Mouse (Mus musculus) CD4-positive, CD25-positive, alpha-beta regulatory T cell, adult 2 months (primary cell): ENCODE data around the gene Rpsa.

Source experiments
- DNase-seq: peaks from one replicate; pipeline ENCODE4 v3.0.0-alpha.2; 2012; ENCODE audit warnings: low read depth, low spot score

The Rpsa gene

DNA sequence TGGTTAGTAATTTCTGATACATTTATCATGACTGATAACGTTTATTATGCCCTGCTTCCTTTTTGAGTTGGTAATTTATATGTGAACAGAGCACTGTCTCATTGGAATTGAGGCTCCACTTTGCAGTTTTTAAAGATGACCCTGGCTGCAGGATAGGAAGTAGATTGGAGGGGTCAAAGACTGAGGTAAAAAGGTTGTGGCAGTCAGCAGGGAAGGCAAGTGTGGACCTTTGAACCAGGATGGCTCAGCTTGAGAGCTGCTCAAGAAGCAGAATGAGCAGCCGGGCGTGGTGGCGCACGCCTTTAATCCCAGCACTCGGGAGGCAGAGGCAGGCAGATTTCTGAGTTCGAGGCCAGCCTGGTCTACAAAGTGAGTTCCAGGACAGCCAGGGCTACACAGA, 14.0 kb upstream of the Rpsa start:
- no peak for DNase-seq

DNA sequence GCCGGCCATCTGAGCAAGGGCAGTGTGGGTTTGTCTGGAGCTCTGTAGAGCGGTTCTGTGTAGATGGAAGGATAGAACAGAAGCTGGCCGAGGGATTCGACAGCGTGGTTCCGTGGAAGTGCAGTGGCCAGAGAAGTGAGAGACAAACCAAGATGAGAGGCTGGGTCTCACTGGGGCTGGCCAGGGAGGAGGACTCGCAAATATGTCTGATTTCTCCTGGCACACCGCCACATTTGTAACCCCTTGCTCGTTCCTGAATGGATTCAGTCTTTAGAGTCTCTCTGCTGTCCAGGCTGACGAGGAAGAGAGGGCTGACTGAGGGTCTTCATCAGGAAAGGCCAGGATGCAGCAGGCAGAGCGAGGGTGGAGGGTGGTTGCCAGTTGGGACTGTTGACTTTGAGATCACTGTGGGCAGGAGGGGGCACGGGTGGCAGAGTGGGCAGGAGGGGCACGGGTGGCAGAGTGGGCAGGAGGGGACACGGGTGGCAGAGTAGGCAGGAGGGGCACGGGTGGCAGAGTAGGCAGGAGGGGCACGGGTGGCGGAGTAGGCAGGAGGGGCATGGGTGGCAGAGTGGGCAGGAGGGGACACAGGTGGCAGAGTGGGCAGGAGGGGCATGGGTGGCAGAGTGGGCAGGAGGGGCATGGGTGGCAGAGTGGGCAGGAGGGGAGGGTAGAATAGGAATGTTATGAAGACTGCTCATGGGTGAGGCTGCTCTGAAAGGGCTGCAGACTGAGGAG, 13.3 kb upstream of the Rpsa start:
- DNase-seq: no peak

DNA sequence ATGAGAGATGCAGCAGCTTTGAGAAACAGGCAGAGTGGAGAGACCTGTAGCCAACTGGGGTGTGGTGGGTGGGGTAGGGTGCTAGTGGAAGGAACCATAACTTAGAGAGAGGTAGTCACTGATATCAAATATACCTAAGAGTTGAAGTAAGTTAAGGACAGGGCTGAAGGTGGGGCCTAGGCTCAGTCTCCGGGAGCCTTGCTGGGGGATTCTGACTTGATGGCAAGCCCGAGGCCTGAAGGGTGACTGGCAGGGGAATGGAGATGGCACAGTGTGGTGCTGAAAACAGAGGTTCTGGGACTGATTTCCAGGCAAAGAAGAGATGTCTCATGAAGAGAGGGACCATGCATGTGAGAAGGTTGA, 12.7 kb upstream of the Rpsa start:
- DNase-seq: no peak

DNA sequence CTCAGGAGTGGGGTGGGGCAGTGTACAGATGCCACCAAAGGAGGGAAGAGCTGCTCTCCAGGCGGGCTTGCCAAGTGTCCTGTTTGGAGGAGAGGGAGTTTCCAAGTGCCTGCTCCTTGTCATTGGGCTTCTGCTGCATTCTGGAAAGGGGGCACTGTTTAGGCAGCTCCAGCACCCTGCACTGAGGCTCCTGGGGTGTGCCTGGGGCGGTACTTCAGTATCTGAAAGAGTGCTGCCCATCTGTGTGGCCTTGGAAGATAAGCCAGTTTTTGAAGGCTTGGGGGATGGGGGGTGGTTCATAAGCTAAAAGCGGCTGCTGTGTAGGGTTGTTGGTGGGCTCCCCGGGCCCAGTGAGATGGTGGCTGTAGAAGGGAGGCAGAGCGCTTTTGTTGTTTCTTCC, 11.9 kb upstream of the Rpsa start:
- no peak for DNase-seq

DNA sequence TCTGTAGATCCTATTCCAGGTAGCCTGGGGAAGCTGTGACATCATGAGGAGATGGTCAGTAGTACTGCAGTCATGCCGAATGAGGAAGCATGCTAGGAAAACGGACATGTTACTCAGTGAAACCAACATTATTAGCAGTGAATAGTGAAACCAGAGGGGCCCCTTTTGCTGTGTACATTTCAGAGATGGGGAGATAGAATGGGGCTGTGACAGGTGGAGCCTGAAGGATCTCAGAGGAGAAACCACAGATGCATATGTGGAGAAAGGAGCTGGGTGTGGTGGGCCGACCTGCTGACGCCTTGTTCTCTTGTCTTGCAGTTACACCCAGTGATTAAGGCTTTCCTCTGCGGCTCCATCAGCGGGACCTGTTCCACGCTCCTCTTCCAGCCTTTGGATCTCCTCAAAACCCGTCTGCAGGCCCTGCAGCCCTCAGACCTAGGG, 11.3 kb upstream of the Rpsa start:
- no peak for DNase-seq

DNA sequence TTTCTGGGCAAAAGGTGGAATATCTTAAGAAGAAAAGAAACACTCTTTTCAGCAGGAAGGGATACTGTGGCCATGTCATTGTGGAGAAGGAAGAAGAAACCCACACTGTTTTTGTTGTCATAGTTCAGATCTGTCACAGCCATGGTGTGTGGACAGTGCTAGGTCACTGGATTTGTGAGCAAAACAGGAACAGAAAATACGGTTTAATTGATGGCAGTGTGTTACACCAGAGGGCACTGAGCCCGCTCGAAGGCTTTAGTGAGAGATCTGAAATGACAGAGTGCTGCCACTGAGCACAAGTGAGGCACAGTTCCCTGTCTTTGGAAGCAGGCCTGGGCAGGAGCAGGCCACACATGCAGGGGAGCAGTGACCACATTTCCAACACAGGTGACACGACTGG, 9.3 kb upstream of the Rpsa start:
- DNase-seq: no peak

DNA sequence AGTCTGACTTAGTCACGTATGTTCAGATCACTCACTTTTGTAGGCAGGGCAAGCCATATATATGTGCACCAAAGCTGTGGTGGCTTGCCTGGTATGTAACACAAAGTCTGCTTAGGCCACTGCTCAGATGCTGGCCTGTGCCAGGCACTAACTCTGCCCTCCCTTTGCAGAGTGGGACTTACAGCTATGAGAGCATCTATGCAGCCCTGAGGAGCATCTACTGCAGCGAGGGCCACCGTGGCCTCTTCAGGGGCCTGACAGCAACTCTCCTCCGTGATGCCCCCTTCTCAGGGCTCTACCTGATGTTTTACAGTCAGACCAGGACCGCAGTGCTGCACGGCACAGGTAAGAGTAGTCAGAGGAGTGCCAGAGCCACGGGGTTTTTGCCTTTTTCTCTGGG, 7.0 kb upstream of the Rpsa start:
- no peak for DNase-seq

DNA sequence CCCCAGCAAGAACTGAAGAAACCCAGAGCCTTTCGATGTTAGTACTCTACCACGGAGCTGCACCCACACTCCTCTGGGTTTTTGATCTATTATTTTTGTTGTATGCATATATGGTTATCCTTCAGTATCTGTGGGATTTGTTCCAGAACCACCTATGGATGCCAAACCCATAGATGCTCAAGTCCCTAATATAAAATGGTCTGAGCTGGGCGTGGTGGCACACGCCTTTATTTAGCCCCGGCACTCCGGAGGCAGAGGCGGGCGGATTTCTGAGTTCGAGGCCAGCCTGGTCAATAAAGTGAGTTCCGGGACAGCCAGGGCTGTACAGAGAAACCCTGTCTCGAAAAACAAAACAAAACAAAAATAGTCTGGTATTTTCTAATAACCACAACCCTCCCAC, 621 bp upstream of the Rpsa start:
- no peak for DNase-seq

DNA sequence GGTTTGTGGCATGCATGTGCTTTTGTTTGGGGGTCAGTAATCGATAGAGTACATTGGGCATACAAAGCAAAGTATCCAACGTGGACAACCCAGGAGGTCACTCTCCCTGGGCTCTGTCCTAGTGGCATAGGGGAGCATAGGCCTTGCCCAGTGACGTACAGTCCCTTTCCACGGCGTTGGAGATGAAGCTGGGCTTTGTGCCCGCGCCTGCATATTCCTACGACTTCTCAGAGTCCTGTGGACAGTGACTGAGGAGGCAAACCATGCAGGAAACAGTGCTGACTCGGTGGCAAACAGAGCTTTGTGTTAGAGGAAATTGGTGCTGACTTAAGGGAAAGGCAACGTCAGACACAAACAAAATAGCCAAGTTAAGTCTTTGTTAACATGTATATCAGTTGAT, 1.8 kb downstream of the Rpsa start:
- peak; percentile 24 for DNase-seq

DNA sequence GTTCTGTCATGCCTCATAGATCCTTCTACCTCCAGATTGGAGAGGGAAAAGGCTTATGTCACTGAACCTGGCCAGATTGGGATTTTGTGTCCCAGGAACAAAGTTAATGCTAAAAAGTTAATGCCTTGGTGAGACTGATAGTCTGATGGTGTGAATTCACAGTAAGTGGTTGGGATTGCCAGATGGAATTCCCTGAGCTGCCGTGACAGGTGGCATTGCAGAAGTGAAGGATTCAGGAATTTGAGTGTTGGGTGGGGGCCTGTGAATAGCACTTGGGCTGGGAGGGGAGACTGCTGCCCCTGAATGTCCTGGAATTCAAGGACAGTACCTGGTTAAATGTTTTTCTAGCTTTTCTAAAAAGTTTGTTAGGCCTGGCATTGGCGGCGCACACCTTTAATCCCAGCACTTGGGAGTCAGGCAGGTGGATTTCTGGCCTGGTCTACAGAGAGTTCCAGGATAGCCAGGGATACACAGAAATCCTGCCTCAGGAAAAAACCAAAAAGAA, 4.3 kb downstream of the Rpsa start:
- no peak for DNase-seq

DNA sequence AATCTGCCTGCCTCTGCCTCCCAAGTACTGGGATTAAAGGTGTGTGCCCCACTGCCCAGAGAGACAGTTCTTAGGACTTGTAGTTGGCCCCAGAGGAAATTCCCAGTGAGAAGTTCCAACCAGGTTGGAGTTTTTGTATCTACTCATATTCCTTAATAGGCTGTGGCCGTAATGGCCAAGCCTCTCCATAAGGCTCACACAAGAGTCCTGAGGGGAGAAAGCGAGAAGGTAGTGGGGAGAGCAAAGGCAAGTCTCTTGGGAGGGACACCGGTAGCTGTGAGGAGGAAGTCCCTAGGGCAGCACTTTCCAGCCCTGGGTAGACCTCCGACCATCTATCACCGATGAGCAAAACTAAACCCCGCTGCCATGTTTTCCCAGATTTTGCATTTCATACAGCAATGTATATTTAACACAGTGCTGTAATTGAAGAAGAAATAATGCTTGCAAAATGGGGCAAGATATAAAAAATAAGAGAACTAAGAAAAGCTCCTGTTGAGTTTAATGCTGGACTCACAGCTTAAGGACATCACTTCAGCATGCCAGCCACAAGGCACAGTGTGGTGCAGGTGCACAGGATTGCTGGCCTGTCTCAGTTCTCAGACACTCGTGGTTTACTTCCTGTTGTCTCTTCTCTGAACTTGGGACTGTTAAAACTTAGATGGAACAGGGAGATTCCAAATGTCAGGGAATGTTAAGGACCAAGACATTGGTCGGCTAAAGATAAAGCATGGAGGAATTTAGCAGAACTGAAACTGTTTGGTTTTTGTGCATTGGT, 5.7 kb downstream of the Rpsa start:
- DNase-seq: no peak

DNA sequence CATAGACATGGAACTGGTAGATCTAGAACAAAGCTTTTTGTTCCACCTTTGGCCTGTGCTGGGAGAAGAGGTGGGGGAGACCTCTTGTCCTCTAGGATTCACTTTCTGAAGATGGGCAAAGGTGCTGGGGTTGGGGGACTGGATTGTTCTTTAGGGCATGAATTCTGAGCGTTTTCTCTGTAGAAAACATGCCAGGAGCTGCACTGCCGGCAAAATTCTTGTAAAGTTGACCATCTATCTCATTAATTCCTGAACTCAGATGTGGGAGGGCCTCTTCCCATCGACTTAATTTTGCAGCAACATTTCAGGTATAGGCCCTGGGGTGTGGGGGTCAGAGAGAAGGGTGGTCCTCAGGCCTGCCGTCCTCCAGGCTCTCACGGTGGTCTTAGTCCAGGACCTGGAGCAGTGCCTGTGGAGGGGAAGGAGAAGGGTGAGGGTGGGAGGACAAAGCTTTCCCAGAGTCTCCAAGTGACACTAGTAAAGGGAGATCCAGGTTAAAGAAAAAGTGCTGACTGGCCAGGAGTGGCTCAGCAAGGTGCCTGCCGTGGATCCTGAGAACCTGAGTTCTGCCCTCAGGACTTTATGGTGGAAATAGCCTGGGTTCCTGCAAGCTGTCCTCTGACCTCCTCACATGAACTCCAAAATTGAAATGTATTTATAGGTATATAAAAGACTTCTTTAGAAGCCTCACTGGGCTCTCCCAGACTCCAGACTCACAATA, 6.4 kb downstream of the Rpsa start:
- DNase-seq: no peak

DNA sequence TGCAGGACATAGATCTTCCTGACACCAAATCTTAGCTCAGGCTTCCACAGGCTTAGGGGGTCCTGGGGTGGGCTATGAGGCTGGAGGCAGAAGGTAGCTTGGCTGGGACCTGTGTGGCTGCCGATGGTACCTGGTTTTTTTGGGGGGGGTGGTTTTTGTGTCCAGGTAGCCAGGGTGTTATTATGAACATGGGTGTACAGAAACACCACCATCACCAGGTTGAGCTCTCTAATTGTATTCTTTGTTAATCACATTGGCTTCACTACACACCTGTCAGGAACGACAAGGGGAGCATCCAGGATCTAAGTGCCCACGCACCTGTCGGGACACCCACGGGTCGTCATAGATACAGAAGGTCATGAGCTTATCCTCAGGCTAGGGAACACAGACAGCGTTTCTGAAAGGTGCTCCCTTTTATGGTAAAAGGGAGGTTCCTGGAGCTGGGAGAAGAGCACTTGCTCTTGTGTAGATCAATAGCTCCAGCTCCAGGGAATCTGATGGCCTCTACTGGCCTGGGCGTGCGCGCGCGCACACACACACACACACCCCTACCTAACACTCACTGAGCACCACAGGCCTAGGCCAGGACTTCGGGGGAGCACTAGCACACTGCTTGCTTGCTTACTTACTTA, 7.2 kb downstream of the Rpsa start:
- no peak for DNase-seq

DNA sequence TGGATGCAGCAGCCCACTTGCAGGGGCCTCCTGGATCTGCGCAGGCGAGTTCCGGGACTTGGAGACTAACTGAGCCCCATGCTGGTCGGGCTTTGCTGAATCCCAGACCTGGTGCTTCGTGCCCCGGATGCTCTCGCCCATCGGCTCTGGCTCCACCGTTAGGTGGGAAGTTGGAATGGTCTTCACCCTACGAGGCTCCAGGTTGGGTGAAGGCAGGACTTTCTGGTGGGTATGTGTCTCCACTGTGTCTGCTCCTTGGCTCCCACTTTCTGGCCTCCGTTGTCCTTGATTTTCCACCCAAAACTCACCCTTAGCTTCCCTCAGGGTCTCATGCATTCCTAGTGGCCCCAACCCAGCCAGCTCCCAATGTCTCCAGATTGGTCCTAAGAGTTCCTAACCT, 8.0 kb downstream of the Rpsa start:
- DNase-seq: no peak

DNA sequence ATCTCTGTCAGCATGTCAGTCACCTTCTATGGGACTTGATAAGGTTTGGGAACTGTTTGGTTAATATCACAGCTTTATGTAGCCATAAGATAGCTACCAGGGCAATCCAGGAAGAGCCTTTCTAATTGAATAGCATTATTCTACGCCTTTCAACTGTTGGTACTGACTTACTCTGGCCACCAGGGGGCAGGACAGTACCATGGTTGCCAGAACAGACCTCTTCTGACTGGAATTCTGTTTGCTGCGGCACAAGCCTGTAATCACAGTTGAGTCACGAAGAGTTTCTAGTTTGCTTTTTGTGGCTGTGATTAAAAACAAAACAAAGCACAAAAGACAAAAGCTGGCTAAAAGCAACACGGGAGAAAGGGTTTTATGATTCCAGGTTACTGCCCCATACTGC, 13.2 kb downstream of the Rpsa start:
- peak; percentile 87 for DNase-seq

DNA sequence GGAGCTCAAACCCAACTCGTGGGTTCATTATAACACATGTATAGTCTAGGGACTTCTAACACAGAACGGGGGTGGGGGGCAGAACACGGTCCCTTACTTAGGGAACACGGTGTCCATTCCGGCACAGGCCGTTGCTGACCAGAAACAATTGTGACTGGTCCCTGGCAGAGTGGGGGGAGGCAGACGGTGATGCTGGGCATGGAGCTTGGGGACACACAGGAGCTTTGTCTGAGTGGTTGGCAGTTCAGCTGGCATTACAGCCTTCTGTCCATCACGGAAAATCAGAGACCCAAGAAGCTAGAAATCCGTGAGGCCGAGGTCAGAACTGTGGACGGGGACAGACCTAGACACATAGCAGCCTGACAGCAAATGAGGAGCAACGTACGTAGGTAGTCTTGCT, 17.0 kb downstream of the Rpsa start:
- DNase-seq: no peak

DNA sequence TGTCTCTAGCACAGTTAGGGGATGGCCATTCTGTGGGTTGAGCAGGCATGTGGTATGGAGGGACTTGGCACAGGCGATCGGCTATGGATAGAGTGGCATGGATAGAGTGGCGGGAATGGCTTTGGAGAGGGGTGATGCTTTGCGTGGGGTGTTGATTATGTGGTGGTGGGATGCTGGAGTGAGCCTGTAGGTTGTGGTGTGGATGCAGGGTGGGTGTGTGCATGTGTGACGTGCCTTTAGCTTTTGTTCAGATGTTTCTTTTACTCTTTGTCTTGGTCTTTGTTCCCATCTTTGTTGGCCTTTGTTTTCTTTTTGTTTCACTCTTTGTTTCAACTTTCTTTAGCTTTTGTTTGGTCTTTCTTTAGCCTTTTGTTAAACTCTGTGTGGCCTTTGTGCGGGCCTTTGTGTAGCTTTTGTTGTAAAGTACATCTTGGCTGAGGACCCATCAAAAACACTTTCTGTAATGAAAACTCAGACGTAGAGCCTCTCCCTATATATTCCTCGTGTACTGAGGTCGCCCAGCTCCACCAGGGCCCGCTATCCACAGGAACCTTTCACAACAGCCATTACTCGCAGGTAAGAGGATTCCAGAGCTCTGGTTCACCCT, 21.8 kb downstream of the Rpsa start, which contains the start of gene Mobp:
Mobp (plus strand) TSS at position 486 of the 607 bp plus-strand sequence.
- no peak for DNase-seq

DNA sequence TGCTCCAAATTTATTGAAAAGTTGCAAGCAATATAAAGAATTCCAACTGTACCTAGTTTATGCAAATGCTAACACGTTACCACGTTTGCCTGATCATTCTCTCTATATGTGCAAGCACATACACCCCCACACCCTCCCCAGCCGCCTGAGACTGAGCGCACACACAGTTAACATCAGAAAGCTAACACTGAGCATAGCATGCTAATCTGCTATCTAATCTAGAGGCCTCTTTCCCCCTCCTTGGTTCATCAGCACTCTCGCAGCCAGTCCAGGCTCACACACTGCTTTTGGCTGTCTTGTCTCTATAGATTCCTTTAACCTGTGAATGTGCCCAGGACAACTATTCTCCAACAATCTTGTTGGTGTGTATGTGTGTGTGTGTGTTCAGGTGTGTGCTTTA, 23.7 kb downstream of the Rpsa start:
- DNase-seq: no peak

DNA sequence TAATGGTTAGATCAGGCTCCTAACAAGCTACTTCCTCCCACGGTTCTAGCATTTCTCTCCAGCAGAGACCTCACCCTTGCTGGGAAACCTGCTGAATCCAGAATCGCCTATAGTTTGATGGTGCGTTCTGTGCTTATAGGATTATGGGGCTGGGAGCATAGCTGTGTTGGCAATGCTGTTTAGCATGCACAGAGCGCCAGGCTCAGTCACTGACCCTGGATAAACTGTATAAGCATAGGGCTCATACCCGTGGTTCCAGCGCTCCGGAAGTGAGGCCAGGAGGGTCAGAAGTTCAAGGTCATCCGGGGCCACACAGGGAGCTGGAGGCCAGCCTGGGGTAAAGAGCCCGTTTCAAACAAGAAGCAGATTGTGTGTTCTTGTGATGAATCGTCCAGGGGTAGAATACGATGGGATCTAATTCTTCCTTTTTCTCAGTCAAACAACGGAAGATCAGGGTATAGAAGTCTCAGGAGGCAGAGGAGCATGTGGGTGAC, 24.5 kb downstream of the Rpsa start:
- DNase-seq: no peak

DNA sequence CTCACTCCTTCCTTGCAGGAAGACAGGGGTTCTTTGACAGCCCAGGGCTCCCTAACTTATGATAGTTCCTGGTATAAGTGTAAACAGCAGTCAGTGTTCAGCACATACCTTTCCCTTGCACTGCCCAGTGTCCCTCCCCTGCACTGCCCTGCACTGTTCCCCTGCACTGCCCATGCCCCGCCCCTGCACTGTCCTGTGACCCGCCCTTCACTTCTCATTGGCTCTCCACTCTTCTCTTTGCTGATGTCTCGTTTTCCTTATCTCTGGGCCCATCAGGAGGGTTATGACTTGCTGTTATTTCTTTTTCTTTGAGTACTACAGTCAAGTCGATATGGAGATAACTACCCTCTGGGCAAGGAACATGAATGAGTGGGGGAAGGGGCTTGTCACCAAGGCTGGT, 30.6 kb downstream of the Rpsa start:
- peak; percentile 30 for DNase-seq

DNA sequence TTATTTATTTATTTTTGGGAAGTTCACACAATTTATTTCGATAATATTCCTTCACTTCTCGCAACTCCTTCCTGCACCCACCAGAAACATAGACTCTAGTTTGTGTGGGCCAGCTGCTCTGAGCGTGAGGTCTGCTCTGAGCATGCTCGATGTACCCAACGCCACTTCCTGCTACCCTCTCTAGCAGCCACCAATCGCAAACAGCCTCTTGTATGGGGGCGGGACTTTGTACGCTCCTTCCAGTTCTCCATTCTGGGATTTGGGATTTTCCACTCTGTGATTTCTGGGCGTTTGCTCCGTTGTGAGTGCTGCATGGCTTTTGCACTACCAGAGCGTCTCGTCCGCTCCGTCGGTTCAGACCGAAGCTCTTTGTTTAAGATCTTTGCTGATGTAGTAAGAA, 36.4 kb downstream of the Rpsa start:
- no peak for DNase-seq
